10 mouse cellular contexts compared by ENCODE assay signal in genomic region chr8:83737346-83737745, GRCm38 (mm10). TPM values are rescaled to one million over a fixed set of nuclear protein-coding genes. Genes with fewer than 3 reads are reported as not detected.
DNase-seq lines count a peak whose midpoint lies in the region; ATAC-seq and TF ChIP-seq lines count a peak whose summit lies in the region.
"Had no signal": no experiment of that assay in that cellular context is flagged by ENCODE, and none has a peak within 500 bp of the region (broad histone marks: within the 10 kb centered on the region; RNA-seq: fewer than 3 reads in every experiment).

No protein-coding gene starts in this region.

- TF ChIP-seq EP300 in heart, postnatal 0 days (IDR thresholded peaks at IDR 0.05; ENCODE audit: low read depth): no peak

- TF ChIP-seq POLR2A in spleen, adult 2 months (IDR thresholded peaks at IDR 0.05; ENCODE audit: low read depth, low read length): no peak

- DNase-seq in heart, postnatal 0 days (ENCODE audit: low spot score): no peak
- no peak for DNase-seq in heart, adult 8-10 months (ENCODE audit: low spot score)
- DNase-seq in spleen, adult 2 months (ENCODE audit: low read depth in 1 of 2, low spot score in 2 of 2): no peak
- no peak for DNase-seq in spleen, postnatal 14 days (ENCODE audit: low spot score in 2 of 2)
- no peak for DNase-seq in cerebellum, postnatal 36 days
- no peak for DNase-seq in cerebellum, postnatal 10 days
- DNase-seq: cerebellum, adult 2 months had no signal

- ATAC-seq in heart, postnatal 0 days (ENCODE audit: insufficient read depth, low read depth): no peak
- no peak for ATAC-seq in embryonic facial prominence, embryonic 15.5 days (ENCODE audit: insufficient number of reproducible peaks, low FRiP score, low TSS enrichment, low read depth)
- ATAC-seq in stomach, embryonic 16.5 days (ENCODE audit: insufficient read depth, low FRiP score): no peak

- H3K9me3 ChIP-seq in heart, postnatal 0 days (replicated peaks; ENCODE audit: control insufficient read depth, low read length): no peaks in the 10 kb centered on the region; the same call in 1 of the 2 replicates
- no peaks in the 10 kb centered on the region for H3K9me3 ChIP-seq in embryonic facial prominence, embryonic 15.5 days (replicated peaks)
- H3K9me3 ChIP-seq in stomach, embryonic 16.5 days (replicated peaks; ENCODE audit: control insufficient read depth, low read length): 0 out of 2 replicates have a peak, but pooled peaks cover 5% of the 10 kb centered on the region

- peaks cover 15% of the 10 kb centered on the region for H3K4me1 ChIP-seq in heart, postnatal 0 days (ENCODE audit: control insufficient read depth, insufficient read depth)
- peaks cover 33% of the 10 kb centered on the region; the same call in 1 of the 2 replicates for H3K4me1 ChIP-seq in spleen, adult 2 months (ENCODE audit: control insufficient read depth, insufficient read depth, insufficient read length)
- H3K4me1 ChIP-seq in embryonic facial prominence, embryonic 15.5 days: peaks cover 47% of the 10 kb centered on the region
- peaks cover 36% of the 10 kb centered on the region for H3K4me1 ChIP-seq in stomach, embryonic 16.5 days (ENCODE audit: control insufficient read depth, insufficient read depth, low read length)

- TF ChIP-seq CTCF in heart, postnatal 0 days (IDR thresholded peaks at IDR 0.05; ENCODE audit: low read depth): peak; percentile 19; the same call in 1 of the 2 replicates
- no peak for TF ChIP-seq CTCF in spleen, adult 2 months (IDR thresholded peaks at IDR 0.05; ENCODE audit: extremely low read depth, insufficient read depth, insufficient read length, insufficient replicate concordance)

- H3K36me3 ChIP-seq in heart, postnatal 0 days (replicated peaks; ENCODE audit: control insufficient read depth, insufficient read depth, low read length): peaks cover 17% of the 10 kb centered on the region
- H3K36me3 ChIP-seq in spleen, adult 2 months (ENCODE audit: control insufficient read depth, insufficient read depth, low read length): peaks cover 19% of the 10 kb centered on the region
- H3K36me3 ChIP-seq in embryonic facial prominence, embryonic 15.5 days: no peaks in the 10 kb centered on the region
- no peaks in the 10 kb centered on the region for H3K36me3 ChIP-seq in stomach, embryonic 16.5 days (ENCODE audit: control insufficient read depth, insufficient read depth, low read length)
- H3K36me3 ChIP-seq: hindbrain, embryonic 10.5 days had no signal

- no peak overlapping the region for H3K4me3 ChIP-seq in heart, postnatal 0 days (ENCODE audit: low read depth, low read length)
- H3K4me3 ChIP-seq in spleen, adult 2 months (ENCODE audit: extremely low read depth, insufficient read depth, insufficient read length): peak overlapping the region; percentile 92; the same call in 1 of the 2 replicates
- no peak overlapping the region for H3K4me3 ChIP-seq in embryonic facial prominence, embryonic 15.5 days (replicated peaks)
- H3K4me3 ChIP-seq in stomach, embryonic 16.5 days (replicated peaks; ENCODE audit: low read length): 0 out of 2 replicates have a peak overlapping the region, but pooled peaks have one; percentile 5
- H3K4me3 ChIP-seq: hindbrain, embryonic 10.5 days had no signal

- peak overlapping the region; percentile 86; the same call in 1 of the 2 replicates for H3K27ac ChIP-seq in heart, postnatal 0 days (ENCODE audit: low read depth)
- H3K27ac ChIP-seq in spleen, adult 2 months (ENCODE audit: insufficient read depth, low read length): peak overlapping the region; percentile 98
- peak overlapping the region; percentile 82; the same call in 1 of the 2 replicates for H3K27ac ChIP-seq in embryonic facial prominence, embryonic 15.5 days (replicated peaks)
- H3K27ac ChIP-seq in stomach, embryonic 16.5 days (ENCODE audit: low read length): peak overlapping the region; percentile 65
- H3K27ac ChIP-seq: hindbrain, embryonic 10.5 days had no signal

- WGBS in heart, postnatal 0 days: 90% methylated on average over 4 of the region's 4 CpGs
- WGBS in spleen, adult 2 months: 88% methylated on average over 4 of the region's 4 CpGs
- 87% methylated on average over 4 of the region's 4 CpGs for WGBS in embryonic facial prominence, embryonic 15.5 days
- WGBS in stomach, embryonic 16.5 days: 92% methylated on average over 4 of the region's 4 CpGs

- H3K9ac ChIP-seq in heart, postnatal 0 days (replicated peaks; ENCODE audit: low read depth, low read length): no peak overlapping the region
- no peak overlapping the region for H3K9ac ChIP-seq in embryonic facial prominence, embryonic 15.5 days
- H3K9ac ChIP-seq in stomach, embryonic 16.5 days (ENCODE audit: low read length): no peak overlapping the region

- peak overlapping the region; percentile 74; the same call in 1 of the 2 replicates for H3K4me2 ChIP-seq in heart, postnatal 0 days (ENCODE audit: low read depth, low read length)
- no peak overlapping the region for H3K4me2 ChIP-seq in embryonic facial prominence, embryonic 15.5 days (replicated peaks)
- peak overlapping the region; percentile 27 for H3K4me2 ChIP-seq in stomach, embryonic 16.5 days (ENCODE audit: low read depth, low read length)

- H3K27me3 ChIP-seq in heart, postnatal 0 days (ENCODE audit: control insufficient read depth, insufficient read depth, low read length): no peaks in the 10 kb centered on the region
- no peaks in the 10 kb centered on the region for H3K27me3 ChIP-seq in spleen, adult 2 months (ENCODE audit: control insufficient read depth, insufficient read depth, low read length)
- H3K27me3 ChIP-seq in embryonic facial prominence, embryonic 15.5 days: no peaks in the 10 kb centered on the region
- no peaks in the 10 kb centered on the region for H3K27me3 ChIP-seq in stomach, embryonic 16.5 days (ENCODE audit: control insufficient read depth, insufficient read depth, low read length)

RNA-seq across cellular contexts. Expression of gene Adgre5, which starts 3.8 kb away (rescaled TPM):
- total RNA-seq in heart, postnatal 0 days (2014; rRNA removed; ENCODE audit: low replicate concordance): 46.4 and 51.2 TPM in 2 replicates
- polyA plus RNA-seq in heart, postnatal 0 days (2015; fragmentation: Nextera tagmentation; extraction: Ambion mirVana): 35.3 and 35.8 TPM in 2 replicates
- total RNA-seq in heart, adult 8-10 months (2022): 10 to 100 TPM; 42.4 to 50.4 (median 43.5) TPM
- 232 and 275 TPM in 2 replicates for polyA plus RNA-seq in spleen, adult 2 months (2012; rRNA removed)
- polyA plus RNA-seq in embryonic facial prominence, embryonic 15.5 days (2015; fragmentation: Nextera tagmentation; extraction: Ambion mirVana): 44.3 and 50.1 TPM in 2 replicates
- 40.5 and 45.6 TPM in 2 replicates for polyA plus RNA-seq in stomach, embryonic 16.5 days (2015; fragmentation: Nextera tagmentation; extraction: Ambion mirVana)

RNA-seq across cellular contexts. Expression of gene Ddx39, which starts 22.4 kb away (rescaled TPM):
- total RNA-seq in heart, postnatal 0 days (2014; rRNA removed; ENCODE audit: low replicate concordance): 92.5 and 95.7 TPM in 2 replicates
- 75.5 and 79.3 TPM in 2 replicates for polyA plus RNA-seq in heart, postnatal 0 days (2015; fragmentation: Nextera tagmentation; extraction: Ambion mirVana)
- total RNA-seq in heart, adult 8-10 months (2022): 10 to 100 TPM; 14.2 to 17.0 (median 15.4) TPM
- 52.9 TPM in 2 replicates for polyA plus RNA-seq in spleen, adult 2 months (2012; rRNA removed)
- 132 and 134 TPM in 2 replicates for polyA plus RNA-seq in embryonic facial prominence, embryonic 15.5 days (2015; fragmentation: Nextera tagmentation; extraction: Ambion mirVana)
- polyA plus RNA-seq in stomach, embryonic 16.5 days (2015; fragmentation: Nextera tagmentation; extraction: Ambion mirVana): 154 and 167 TPM in 2 replicates

RNA-seq across cellular contexts. Expression of gene Pkn1, which starts 38.4 kb away (rescaled TPM):
- 44.2 and 57.4 TPM in 2 replicates for total RNA-seq in heart, postnatal 0 days (2014; rRNA removed; ENCODE audit: low replicate concordance)
- polyA plus RNA-seq in heart, postnatal 0 days (2015; fragmentation: Nextera tagmentation; extraction: Ambion mirVana): 13.0 and 14.2 TPM in 2 replicates
- total RNA-seq in heart, adult 8-10 months (2022): 10 to 100 TPM; 44.0 to 47.6 (median 46.6) TPM
- polyA plus RNA-seq in spleen, adult 2 months (2012; rRNA removed): 165 and 208 TPM in 2 replicates
- 23.7 and 25.8 TPM in 2 replicates for polyA plus RNA-seq in embryonic facial prominence, embryonic 15.5 days (2015; fragmentation: Nextera tagmentation; extraction: Ambion mirVana)
- polyA plus RNA-seq in stomach, embryonic 16.5 days (2015; fragmentation: Nextera tagmentation; extraction: Ambion mirVana): 14.7 and 19.9 TPM in 2 replicates

Comparison
In these comparisons a context has a peak if more than half of its experiments do, and no peak if none do; other contexts are left out.
1. H3K4me3 ChIP-seq: peak in spleen, adult 2 months (single experiment) and stomach, embryonic 16.5 days (single experiment); none in heart, postnatal 0 days (single experiment) and embryonic facial prominence, embryonic 15.5 days (single experiment).
2. Peak in every context shown above with its lines, with median percentiles within 50 percentile points of each other: H3K27ac ChIP-seq.